Mouse (Mus musculus): Measurements from ENCODE around the gene Adgrv1. TPM values are rescaled to one million over a fixed set of nuclear protein-coding genes. Genes with fewer than 3 reads are reported as not detected.
A peak's percentile ranks its signal among the peaks of the same experiment; 100 is the strongest.

Gene Adgrv1
- polyA plus RNA-seq, 2 experiments = 0.08 to 0.24 TPM

DNA sequence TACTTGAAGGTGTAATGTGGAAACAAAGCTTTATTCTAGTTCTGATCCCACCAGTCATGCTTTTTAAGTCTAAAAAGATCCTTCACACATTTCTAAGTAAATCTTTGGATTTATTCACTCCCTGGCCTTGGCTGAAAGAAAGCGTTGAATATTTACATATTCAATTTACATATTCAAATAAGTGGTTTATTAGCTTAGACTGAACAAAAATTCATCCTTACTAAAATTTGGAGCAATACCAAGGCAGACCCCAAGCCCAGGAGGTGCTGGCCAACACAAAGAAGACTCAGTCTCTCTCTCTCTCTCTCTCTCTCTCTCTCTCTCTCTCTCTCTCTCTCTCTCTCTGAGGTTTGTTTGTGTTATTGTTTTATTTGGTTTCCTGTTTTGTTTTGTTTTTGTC lies 82.9 kb downstream of the Adgrv1 start:
- Histone ChIP-seq H3K4me2 (ENCODE audit: low read depth) (no peak overlapping the region), H3K9me3 (ENCODE audit: control insufficient read depth, low read length) (no peaks in the 10 kb centered on the region), H3K9ac (replicated peaks) (no peak overlapping the region), H3K4me1 (replicated peaks; ENCODE audit: control insufficient read depth in 2 of 2, insufficient read depth in 2 of 2, low read length in 1 of 2) (no peaks in the 10 kb centered on the region), H3K4me3 (ENCODE audit: insufficient read depth in 1 of 2, low read depth in 2 of 2, low read length in 2 of 2) (no peak overlapping the region), H3K27ac (no peak overlapping the region), H3K27me3 (ENCODE audit: control insufficient read depth, insufficient read depth, low read length) (no peaks in the 10 kb centered on the region), H3K36me3 (replicated peaks; ENCODE audit: control insufficient read depth, insufficient read depth, low read depth) (no peaks in the 10 kb centered on the region)
- DNase-seq (ENCODE audit: low read depth in 3 of 3, low spot score in 3 of 3) = no peak
- no peak for TF ChIP-seq EP300 (IDR thresholded peaks at IDR 0.05; ENCODE audit: low read depth)
- ATAC-seq (ENCODE audit: insufficient read depth) = no peak
- WGBS (ENCODE audit: insufficient replicate concordance) = 54% methylated on average over 1 of the region's 1 CpGs

DNA sequence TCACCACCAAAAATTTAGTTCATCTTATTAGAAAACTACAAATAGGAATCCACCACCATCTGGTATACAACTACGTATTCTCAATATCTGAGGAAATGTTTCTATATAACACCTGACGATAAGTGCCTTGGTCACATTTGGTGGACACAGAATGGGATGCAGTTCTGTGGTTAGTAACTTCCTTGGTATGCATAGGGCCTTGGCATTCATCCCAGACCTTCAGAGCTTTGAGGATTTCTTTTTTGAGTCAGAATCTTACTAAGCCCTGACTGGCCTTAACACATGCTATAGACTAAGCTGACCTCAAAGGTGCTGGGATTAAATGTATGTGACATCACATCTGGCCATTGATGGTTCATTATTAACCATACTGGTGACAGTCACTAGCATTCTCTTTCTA lies 98.0 kb downstream of the Adgrv1 start:
- DNase-seq (ENCODE audit: low read depth in 3 of 3, low spot score in 3 of 3) (no peak), ATAC-seq (ENCODE audit: insufficient read depth) (no peak)
- no peak overlapping the region for H3K4me3 ChIP-seq (ENCODE audit: insufficient read depth in 1 of 2, low read depth in 2 of 2, low read length in 2 of 2)
- WGBS (ENCODE audit: insufficient replicate concordance) = 72% methylated on average over 2 of the region's 2 CpGs
- H3K36me3 ChIP-seq (replicated peaks; ENCODE audit: control insufficient read depth, insufficient read depth, low read depth) = no peaks in the 10 kb centered on the region
- no peak overlapping the region for H3K27ac ChIP-seq
- no peaks in the 10 kb centered on the region for H3K9me3 ChIP-seq (ENCODE audit: control insufficient read depth, low read length)
- H3K4me1 ChIP-seq (replicated peaks; ENCODE audit: control insufficient read depth in 2 of 2, insufficient read depth in 2 of 2, low read length in 1 of 2) = no peaks in the 10 kb centered on the region
- TF ChIP-seq EP300 (IDR thresholded peaks at IDR 0.05; ENCODE audit: low read depth) (no peak), CTCF (IDR thresholded peaks at IDR 0.05; ENCODE audit: low read depth) (no peak)
- no peak overlapping the region for H3K4me2 ChIP-seq (ENCODE audit: low read depth)
- no peaks in the 10 kb centered on the region for H3K27me3 ChIP-seq (ENCODE audit: control insufficient read depth, insufficient read depth, low read length)
- no peak overlapping the region for H3K9ac ChIP-seq (replicated peaks)

DNA sequence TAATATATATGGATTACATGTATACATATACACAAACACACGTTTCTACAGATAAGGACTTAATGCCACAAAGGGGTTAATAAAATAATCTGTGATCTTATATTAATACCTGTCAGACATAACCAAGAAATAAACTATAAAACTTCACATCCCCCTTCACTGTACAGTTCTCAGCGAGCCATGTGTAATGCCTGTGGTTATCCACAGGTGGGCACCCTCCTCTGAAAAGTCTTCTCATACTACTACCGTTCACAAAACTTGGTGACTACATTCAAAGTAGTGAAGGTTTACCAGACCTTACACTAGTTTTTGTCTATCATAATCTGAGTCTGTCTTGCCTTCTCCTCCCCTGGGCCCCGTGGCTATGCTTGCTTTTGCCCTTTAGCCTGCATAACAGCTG lies 106.3 kb downstream of the Adgrv1 start:
- H3K27ac ChIP-seq = no peak overlapping the region
- H3K36me3 ChIP-seq (replicated peaks; ENCODE audit: control insufficient read depth, insufficient read depth, low read depth) = no peaks in the 10 kb centered on the region
- TF ChIP-seq CTCF (IDR thresholded peaks at IDR 0.05; ENCODE audit: low read depth) = no peak; the same call in 1 of the 2 replicates
- TF ChIP-seq EP300 (IDR thresholded peaks at IDR 0.05; ENCODE audit: low read depth) = no peak
- H3K9me3 ChIP-seq (ENCODE audit: control insufficient read depth, low read length) = no peaks in the 10 kb centered on the region
- H3K9ac ChIP-seq (replicated peaks) = no peak overlapping the region
- no peaks in the 10 kb centered on the region for H3K27me3 ChIP-seq (ENCODE audit: control insufficient read depth, insufficient read depth, low read length)
- ATAC-seq (ENCODE audit: insufficient read depth) = no peak
- no peaks in the 10 kb centered on the region for H3K4me1 ChIP-seq (replicated peaks; ENCODE audit: control insufficient read depth in 2 of 2, insufficient read depth in 2 of 2, low read length in 1 of 2)
- no peak overlapping the region for H3K4me2 ChIP-seq (ENCODE audit: low read depth)
- DNase-seq (ENCODE audit: low read depth in 3 of 3, low spot score in 3 of 3) = peak in 1 of 3 experiments; percentile 1
- H3K4me3 ChIP-seq (ENCODE audit: insufficient read depth in 1 of 2, low read depth in 2 of 2, low read length in 2 of 2) = no peak overlapping the region
- WGBS (ENCODE audit: insufficient replicate concordance) = 36% methylated on average over 4 of the region's 4 CpGs

DNA sequence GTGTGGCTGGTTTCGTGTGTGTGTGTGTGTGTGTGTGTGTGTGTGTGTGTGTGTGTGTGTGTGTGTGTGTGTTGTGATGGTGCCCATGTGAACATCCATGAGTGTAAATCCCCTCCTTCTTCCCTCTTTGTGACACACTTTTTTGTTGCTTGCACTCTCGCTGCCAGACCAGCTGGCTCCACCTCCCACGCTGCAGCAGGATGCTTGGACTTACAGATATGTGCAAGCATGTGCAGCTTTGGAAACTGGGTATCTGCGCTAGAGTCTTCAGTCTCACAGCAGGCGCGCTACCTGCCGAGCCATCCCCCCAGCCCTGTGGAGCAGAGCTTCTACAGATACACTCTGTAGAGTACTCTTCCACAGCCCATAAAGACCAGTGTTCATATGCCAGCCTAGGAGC lies 122.8 kb downstream of the Adgrv1 start:
- no peak for ATAC-seq (ENCODE audit: insufficient read depth)
- H3K27ac ChIP-seq = no peak overlapping the region
- no peaks in the 10 kb centered on the region for H3K36me3 ChIP-seq (replicated peaks; ENCODE audit: control insufficient read depth, insufficient read depth, low read depth)
- no peak overlapping the region for H3K9ac ChIP-seq (replicated peaks)
- WGBS (ENCODE audit: insufficient replicate concordance) = 59% methylated on average over 7 of the region's 7 CpGs
- TF ChIP-seq CTCF (IDR thresholded peaks at IDR 0.05; ENCODE audit: low read depth) (no peak), EP300 (IDR thresholded peaks at IDR 0.05; ENCODE audit: low read depth) (no peak)
- H3K4me1 ChIP-seq (replicated peaks; ENCODE audit: control insufficient read depth in 2 of 2, insufficient read depth in 2 of 2, low read length in 1 of 2) = no peaks in the 10 kb centered on the region
- no peak overlapping the region for H3K4me2 ChIP-seq (ENCODE audit: low read depth)
- DNase-seq (ENCODE audit: low read depth in 3 of 3, low spot score in 3 of 3) = no peak
- H3K4me3 ChIP-seq (ENCODE audit: insufficient read depth in 1 of 2, low read depth in 2 of 2, low read length in 2 of 2) = no peak overlapping the region
- H3K27me3 ChIP-seq (ENCODE audit: control insufficient read depth, insufficient read depth, low read length) = no peaks in the 10 kb centered on the region
- no peaks in the 10 kb centered on the region for H3K9me3 ChIP-seq (ENCODE audit: control insufficient read depth, low read length)

DNA sequence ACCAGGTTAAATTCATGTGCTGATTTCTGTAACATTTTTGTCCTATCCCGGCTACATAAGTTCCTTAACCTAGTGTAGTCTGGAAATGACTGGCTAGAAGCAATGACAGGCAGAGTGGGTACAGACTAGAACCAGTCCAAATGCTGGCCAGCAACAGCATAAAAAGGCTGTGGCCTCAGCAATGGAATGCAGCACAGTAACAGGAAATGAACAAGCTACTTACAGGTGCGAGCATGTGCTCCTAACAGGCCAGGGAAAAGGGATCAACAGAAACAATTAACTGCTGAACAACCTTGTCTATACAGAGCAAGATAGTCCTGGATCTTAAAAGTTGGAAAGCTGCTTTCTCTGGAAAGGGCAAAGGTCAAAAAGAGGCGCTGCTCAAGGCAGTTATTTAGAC lies 135.9 kb downstream of the Adgrv1 start:
- Histone ChIP-seq H3K4me3 (ENCODE audit: insufficient read depth in 1 of 2, low read depth in 2 of 2, low read length in 2 of 2) (no peak overlapping the region), H3K4me1 (replicated peaks; ENCODE audit: control insufficient read depth in 2 of 2, insufficient read depth in 2 of 2, low read length in 1 of 2) (no peaks in the 10 kb centered on the region), H3K9ac (replicated peaks) (no peak overlapping the region), H3K27ac (no peak overlapping the region), H3K4me2 (ENCODE audit: low read depth) (no peak overlapping the region), H3K27me3 (ENCODE audit: control insufficient read depth, insufficient read depth, low read length) (no peaks in the 10 kb centered on the region), H3K36me3 (replicated peaks; ENCODE audit: control insufficient read depth, insufficient read depth, low read depth) (no peaks in the 10 kb centered on the region), H3K9me3 (ENCODE audit: control insufficient read depth, low read length) (no peaks in the 10 kb centered on the region)
- ATAC-seq (ENCODE audit: insufficient read depth) (no peak), DNase-seq (ENCODE audit: low read depth in 3 of 3, low spot score in 3 of 3) (no peak)
- WGBS (ENCODE audit: insufficient replicate concordance) = 55% methylated on average over 3 of the region's 3 CpGs
- TF ChIP-seq EP300 (IDR thresholded peaks at IDR 0.05; ENCODE audit: low read depth) = no peak
- no peak for TF ChIP-seq CTCF (IDR thresholded peaks at IDR 0.05; ENCODE audit: low read depth)
